Mouse (Mus musculus) embryonic facial prominence, embryonic 11.5 days (tissue): ENCODE measurements around the gene Ntn3. TPM values are rescaled to one million over a fixed set of nuclear protein-coding genes. Genes with fewer than 3 reads are reported as not detected.

Experiments used
- ATAC-seq: fragments of 200-750 bp; cut with Nextera tagmentation; replicated peaks from 2 replicates; pipeline ENCODE4 v1.8.0; 2017; ENCODE audit warnings: low read depth; ENCODE audit not compliant: insufficient number of reproducible peaks, low FRiP score, low TSS enrichment
- DNase-seq: peaks from one replicate; pipeline ENCODE4 v3.0.0-alpha.2; 2015; ENCODE audit warnings: low spot score
- H3K27ac ChIP-seq: fragments of 300-500 bp; sonication (generic); replicated peaks from 2 replicates; pipeline ENCODE4 v1.5.1; 2014; ENCODE audit warnings: mild to moderate bottlenecking, low read depth, low read length, control low read depth
- H3K27me3 ChIP-seq: fragments of 300-500 bp; sonication (generic); 2 replicates; pipeline ENCODE4 v1.6.1; 2014; ENCODE audit warnings: mild to moderate bottlenecking, low read length, moderate library complexity, mixed read lengths; ENCODE audit not compliant: control insufficient read depth, insufficient read depth
- H3K36me3 ChIP-seq: fragments of 300-500 bp; sonication (generic); replicated peaks from 2 replicates; pipeline ENCODE4 v1.6.1; 2014; ENCODE audit warnings: low read depth, mild to moderate bottlenecking, low read length, moderate library complexity, mixed read lengths; ENCODE audit not compliant: control insufficient read depth, insufficient read depth
- H3K4me1 ChIP-seq: fragments of 300-500 bp; sonication (generic); 2 replicates; pipeline ENCODE4 v1.6.1; 2014; ENCODE audit warnings: low read length, mixed read lengths; ENCODE audit not compliant: control insufficient read depth, insufficient read depth
- H3K4me2 ChIP-seq: fragments of 300-500 bp; sonication (generic); 2 replicates; pipeline ENCODE4 v1.6.1; 2014; ENCODE audit warnings: low read depth, mild to moderate bottlenecking, control low read depth, low read length, moderate library complexity
- H3K4me3 ChIP-seq: fragments of 300-500 bp; sonication (generic); 2 replicates; pipeline ENCODE4 v1.5.1; 2014; ENCODE audit warnings: low read depth, low read length, control low read depth
- H3K9ac ChIP-seq: fragments of 300-500 bp; sonication (generic); replicated peaks from 2 replicates; pipeline ENCODE4 v1.6.1; 2014; ENCODE audit warnings: mild to moderate bottlenecking, control low read depth, low read length
- H3K9me3 ChIP-seq: fragments of 300-500 bp; sonication (generic); replicated peaks from 2 replicates; pipeline ENCODE4 v1.6.1; 2016; ENCODE audit warnings: mild to moderate bottlenecking, low read length, inconsistent platforms, mixed read lengths; ENCODE audit not compliant: control insufficient read depth
- WGBS: fragments of 180-500 bp; shearing (Covaris S2); extraction: QIAGEN DNeasy Blood & Tissue Kit; methylation state at CpG from one replicate; pipeline ENCODE4 v1.1.7; 2014; 5-methylcytosine and 5-hydroxymethylcytosine counted together
- polyA plus RNA-seq: library from polyadenylated mRNA; unstranded; fragments of >200 nt; fragmentation: Nextera tagmentation; extraction: Ambion mirVana; gene quantifications from 2 replicates; pipeline ENCODE4 v1.2.1, GENCODE M21; 2014

The Ntn3 gene
- polyA plus RNA-seq, 1 experiment from 2014 or later, result 6.2 TPM

GRCm38 (mm10) chr17:24243311-24243969 is 34.1 kb upstream of the Ntn3 start:
- WGBS, result 89% methylated on average over 4 of the region's 4 CpGs
- Histone ChIP-seq H3K9me3 (0 out of 2 replicates have a peak, but pooled peaks cover 2% of the 10 kb centered on the region), H3K4me2 (no peak overlapping the region), H3K27me3 (no peaks in the 10 kb centered on the region), H3K9ac (no peak overlapping the region), H3K27ac (no peak overlapping the region), H3K4me3 (no peak overlapping the region), H3K36me3 (peaks cover 30% of the 10 kb centered on the region), H3K4me1 (no peaks in the 10 kb centered on the region)
- peak; percentile 63 for DNase-seq
- ATAC-seq, result no peak

- 95% methylated on average over 7 of the region's 7 CpGs for WGBS
- no peak overlapping the region for H3K27ac ChIP-seq
- H3K9ac ChIP-seq, result no peak overlapping the region
- H3K27me3 ChIP-seq, result no peaks in the 10 kb centered on the region
- H3K4me2 ChIP-seq, result no peak overlapping the region
- H3K36me3 ChIP-seq, result peaks cover 38% of the 10 kb centered on the region
- no peak for DNase-seq
- H3K9me3 ChIP-seq, result no peaks in the 10 kb centered on the region
- H3K4me3 ChIP-seq, result no peak overlapping the region
- no peaks in the 10 kb centered on the region for H3K4me1 ChIP-seq
- no peak for ATAC-seq
These were observed 27.6 kb upstream of the Ntn3 start for GRCm38 (mm10) chr17:24236921-24237320.

DNA sequence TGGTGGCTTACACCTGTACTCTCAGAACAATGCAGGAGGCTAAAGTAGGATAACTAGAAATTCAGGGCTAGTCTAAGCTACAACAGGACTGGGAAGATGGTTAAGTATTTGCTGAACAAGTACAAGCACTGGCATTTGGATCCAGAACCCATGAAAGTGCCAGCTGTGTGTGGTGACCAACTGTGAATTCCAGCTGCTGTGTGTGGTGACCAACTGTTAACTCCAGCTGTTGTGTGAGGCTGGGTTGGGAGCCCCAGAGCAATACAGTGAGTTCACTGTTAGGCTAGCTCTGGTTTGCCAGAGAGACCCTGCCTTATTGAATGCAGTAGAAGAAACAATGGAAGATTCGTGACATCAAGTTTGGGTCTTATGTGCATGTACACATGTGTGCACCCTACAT is 27.1 kb upstream of the Ntn3 start:
- Histone ChIP-seq H3K4me3 (no peak overlapping the region), H3K27ac (no peak overlapping the region), H3K4me1 (no peaks in the 10 kb centered on the region), H3K4me2 (no peak overlapping the region), H3K36me3 (peaks cover 38% of the 10 kb centered on the region), H3K9ac (no peak overlapping the region), H3K27me3 (no peaks in the 10 kb centered on the region), H3K9me3 (no peaks in the 10 kb centered on the region)
- no peak for DNase-seq
- ATAC-seq, result no peak
- WGBS, result 91% methylated on average over 1 of the region's 1 CpGs

- 95% methylated on average over 7 of the region's 7 CpGs for WGBS
- DNase-seq (no peak), ATAC-seq (no peak)
- Histone ChIP-seq H3K27me3 (no peaks in the 10 kb centered on the region), H3K36me3 (peaks cover 21% of the 10 kb centered on the region), H3K27ac (no peak overlapping the region), H3K4me3 (no peak overlapping the region), H3K9ac (no peak overlapping the region), H3K9me3 (no peaks in the 10 kb centered on the region), H3K4me2 (no peak overlapping the region), H3K4me1 (no peaks in the 10 kb centered on the region)
These were observed 18.6 kb upstream of the Ntn3 start for GRCm38 (mm10) chr17:24227941-24228340.

DNA sequence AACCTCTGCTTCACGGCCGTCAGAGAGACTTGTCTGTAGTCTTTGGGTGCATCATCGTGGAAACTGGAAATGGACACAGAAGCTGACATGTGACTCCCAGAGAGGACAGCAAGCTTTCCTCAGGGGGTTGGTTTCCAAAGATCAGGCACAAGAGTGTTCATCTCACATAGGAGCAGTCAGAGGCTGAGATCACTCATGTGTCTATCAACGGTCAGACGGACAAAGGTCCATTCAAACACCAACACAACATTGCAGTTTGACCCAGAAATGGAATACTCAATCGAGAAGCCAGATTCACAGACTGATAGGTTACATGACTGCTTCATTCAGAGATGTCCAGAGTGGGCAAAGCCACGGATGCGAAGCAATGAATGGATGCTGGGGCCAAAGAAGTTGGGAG is 17.4 kb upstream of the Ntn3 start:
- Histone ChIP-seq H3K4me3 (no peak overlapping the region), H3K4me1 (no peaks in the 10 kb centered on the region), H3K36me3 (peaks cover 15% of the 10 kb centered on the region), H3K27ac (no peak overlapping the region), H3K27me3 (no peaks in the 10 kb centered on the region), H3K9me3 (no peaks in the 10 kb centered on the region), H3K9ac (no peak overlapping the region), H3K4me2 (no peak overlapping the region)
- DNase-seq (no peak), ATAC-seq (no peak)
- WGBS, result 92% methylated on average over 8 of the region's 8 CpGs

- H3K27ac ChIP-seq, result no peak overlapping the region
- no peak for ATAC-seq
- no peaks in the 10 kb centered on the region; the same call in 1 of the 2 replicates for H3K4me1 ChIP-seq
- H3K4me3 ChIP-seq, result no peak overlapping the region
- H3K9ac ChIP-seq, result no peak overlapping the region
- no peak overlapping the region for H3K4me2 ChIP-seq
- no peaks in the 10 kb centered on the region for H3K9me3 ChIP-seq
- no peaks in the 10 kb centered on the region for H3K27me3 ChIP-seq
- H3K36me3 ChIP-seq, result peaks cover 15% of the 10 kb centered on the region
- DNase-seq, result no peak
- 93% methylated on average over 5 of the region's 5 CpGs for WGBS
These were observed 16.5 kb upstream of the Ntn3 start for GRCm38 (mm10) chr17:24225851-24226250.

DNA sequence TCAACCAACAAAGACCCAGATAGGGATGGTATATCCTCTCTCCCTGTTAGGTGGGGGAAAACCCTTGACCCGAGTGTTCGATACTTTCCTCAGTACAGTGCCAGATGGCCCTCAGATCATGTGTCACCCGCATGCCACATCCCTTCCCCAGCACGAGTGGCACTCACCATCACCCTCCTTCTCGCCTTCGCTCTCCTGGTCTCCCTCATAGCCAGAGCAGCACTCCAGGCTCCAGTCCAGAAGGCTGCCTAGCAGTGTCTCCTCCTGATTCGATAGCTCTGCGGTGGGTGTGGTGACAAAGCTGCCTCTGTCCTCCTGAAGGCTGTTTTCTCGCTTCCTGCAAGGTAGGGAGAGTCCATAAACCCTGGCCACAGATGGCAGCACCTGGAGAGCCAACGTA is 15.4 kb upstream of the Ntn3 start:
- Histone ChIP-seq H3K4me1 (peaks cover under 1% of the 10 kb centered on the region), H3K27ac (no peak overlapping the region), H3K36me3 (peaks cover 13% of the 10 kb centered on the region), H3K4me3 (no peak overlapping the region), H3K27me3 (no peaks in the 10 kb centered on the region), H3K4me2 (no peak overlapping the region), H3K9me3 (no peaks in the 10 kb centered on the region), H3K9ac (no peak overlapping the region)
- DNase-seq, result no peak
- 89% methylated on average over 10 of the region's 10 CpGs for WGBS
- no peak for ATAC-seq

DNA sequence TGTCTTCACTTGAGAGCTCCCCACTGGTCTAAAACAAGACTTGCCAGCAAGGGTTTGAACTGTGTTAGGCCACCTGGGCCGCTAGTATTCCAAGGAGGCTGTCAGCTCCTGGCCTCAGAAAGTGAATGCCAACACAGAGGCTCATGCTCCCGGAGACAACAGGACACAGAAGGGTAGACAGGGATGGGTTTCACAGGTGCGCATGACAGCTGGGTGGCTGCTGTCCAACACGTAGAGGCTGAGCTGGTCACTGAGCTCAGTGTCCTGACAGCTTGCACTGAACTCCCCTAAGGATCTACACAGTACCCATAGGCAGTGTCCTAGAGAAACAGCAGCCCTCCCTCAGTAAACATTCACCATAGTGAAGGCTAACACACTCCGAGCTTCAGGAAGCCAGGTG is 14.2 kb upstream of the Ntn3 start:
- peaks cover 2% of the 10 kb centered on the region for H3K4me1 ChIP-seq
- no peak overlapping the region for H3K4me2 ChIP-seq
- H3K4me3 ChIP-seq, result no peak overlapping the region
- no peak for DNase-seq
- H3K9me3 ChIP-seq, result no peaks in the 10 kb centered on the region
- H3K36me3 ChIP-seq, result peaks cover 13% of the 10 kb centered on the region
- no peak overlapping the region for H3K27ac ChIP-seq
- 92% methylated on average over 5 of the region's 5 CpGs for WGBS
- ATAC-seq, result no peak
- H3K27me3 ChIP-seq, result no peaks in the 10 kb centered on the region
- no peak overlapping the region for H3K9ac ChIP-seq
